Mouse (Mus musculus) MEL (cell line): ENCODE data around the gene Selenoh. TPM values are rescaled to one million over a fixed set of nuclear protein-coding genes. Genes with fewer than 3 reads are reported as not detected.

ENCODE experiments used
- DNase-seq: peaks from one replicate; pipeline ENCODE4 v3.0.0; 2011; ENCODE audit warnings: low read depth, low spot score
- H3K27ac ChIP-seq: 2 replicates; pipeline ENCODE4 v1.5.1; 2012; ENCODE audit warnings: low read depth, mild to moderate bottlenecking, control low read depth, low read length, moderate library complexity; ENCODE audit not compliant: control insufficient read depth
- H3K27me3 ChIP-seq, 2 experiments: fragments of 150-350 bp in 1 of 2; sonication (generic) in 1 of 2; 2 replicates each; pipeline ENCODE4 v1.6.1; 2012; ENCODE audit warnings: low read length in 2 of 2, mild to moderate bottlenecking in 2 of 2, improper control_type of control experiment in 1 of 2, moderate library complexity in 1 of 2; ENCODE audit not compliant: insufficient read depth in 2 of 2, control insufficient read depth in 1 of 2
- H3K36me3 ChIP-seq, 2 experiments: 2 replicates each; pipeline ENCODE4 v1.6.1; 2012 to 2014; ENCODE audit warnings: low read length in 2 of 2, improper control_type of control experiment in 1 of 2, inconsistent platforms in 1 of 2, mild to moderate bottlenecking in 1 of 2; ENCODE audit not compliant: insufficient read depth in 2 of 2, control insufficient read depth in 1 of 2
- H3K4me1 ChIP-seq, 2 experiments: fragments of 150-350 bp in 1 of 2; sonication (generic) in 1 of 2; 2 replicates each; pipeline ENCODE4 v1.6.1; 2012; ENCODE audit warnings: low read length in 2 of 2, improper control_type of control experiment in 1 of 2, mild to moderate bottlenecking in 1 of 2; ENCODE audit not compliant: insufficient read depth in 2 of 2, control insufficient read depth in 1 of 2
- H3K4me3 ChIP-seq, 2 experiments: fragments of 150-350 bp in 1 of 2; sonication (generic) in 1 of 2; 2 replicates each; pipeline ENCODE4 v1.5.1; 2012; ENCODE audit warnings: low read depth in 2 of 2, low read length in 2 of 2, mild to moderate bottlenecking in 2 of 2, moderate library complexity in 2 of 2, control low read depth in 1 of 2, improper control_type of control experiment in 1 of 2; ENCODE audit not compliant: control insufficient read depth in 1 of 2, insufficient read depth in 1 of 2
- H3K79me2 ChIP-seq: 2 replicates; pipeline ENCODE4 v1.6.1; 2012; ENCODE audit warnings: mild to moderate bottlenecking, low read length, moderate library complexity; ENCODE audit not compliant: control insufficient read depth, poor library complexity, insufficient read depth
- H3K9ac ChIP-seq: 2 replicates; pipeline ENCODE4 v1.6.1; 2012; ENCODE audit warnings: low read depth, mild to moderate bottlenecking, control low read depth, low read length, moderate library complexity; ENCODE audit not compliant: control insufficient read depth, poor library complexity, severe bottlenecking
- H3K9me3 ChIP-seq: fragments of 150-350 bp; sonication (generic); replicated peaks from 2 replicates; pipeline ENCODE4 v1.6.1; 2012; ENCODE audit warnings: mild to moderate bottlenecking, low read length, improper control_type of control experiment, moderate library complexity; ENCODE audit not compliant: insufficient read depth
- BHLHE40 ChIP-seq: IDR thresholded peaks from 2 replicates; pipeline ENCODE4 v1.6.1; 2012; ENCODE audit warnings: low read depth, mild to moderate bottlenecking, inconsistent platforms, low read length, improper control_type of control experiment, borderline replicate concordance
- CHD1 ChIP-seq: IDR thresholded peaks from 2 replicates; pipeline ENCODE4 v1.6.1; 2012; ENCODE audit warnings: low read depth, mild to moderate bottlenecking, inconsistent platforms, low read length, improper control_type of control experiment
- CHD2 ChIP-seq: IDR thresholded peaks from 2 replicates; pipeline ENCODE4 v1.6.1; 2011; ENCODE audit warnings: low read length, improper control_type of control experiment
- CTCF ChIP-seq, 3 experiments: IDR thresholded peaks in 2 of 3; conservative IDR thresholded peaks in 1 of 3; 2 replicates each; pipeline ENCODE4 v1.5.1; 2011 to 2012; ENCODE audit warnings: low read length in 3 of 3, low read depth in 2 of 3, mild to moderate bottlenecking in 2 of 3, improper control_type of control experiment in 1 of 3, inconsistent platforms in 1 of 3, mixed read lengths in 1 of 3, moderate library complexity in 1 of 3; ENCODE audit not compliant: control insufficient read depth in 1 of 3, insufficient read depth in 1 of 3, poor library complexity in 1 of 3, severe bottlenecking in 1 of 3
- E2F4 ChIP-seq: IDR thresholded peaks from 2 replicates; pipeline ENCODE4 v1.6.1; 2011; ENCODE audit warnings: low read depth, low read length, improper control_type of control experiment, borderline replicate concordance
- ELF1 ChIP-seq: IDR thresholded peaks from 2 replicates; pipeline ENCODE4 v1.6.1; 2014; ENCODE audit warnings: low read depth, mild to moderate bottlenecking, inconsistent platforms, low read length, improper control_type of control experiment, moderate library complexity
- GABPA ChIP-seq: IDR thresholded peaks from 2 replicates; pipeline ENCODE4 v1.6.1; 2012; ENCODE audit warnings: low read depth, mild to moderate bottlenecking, inconsistent platforms, low read length, improper control_type of control experiment, moderate library complexity
- GATA1 ChIP-seq: IDR thresholded peaks from 2 replicates; pipeline ENCODE4 v1.6.1; 2011; ENCODE audit warnings: low read depth, low read length, improper control_type of control experiment
- HCFC1 ChIP-seq: IDR thresholded peaks from 2 replicates; pipeline ENCODE4 v1.6.1; 2012; ENCODE audit warnings: low read depth, mild to moderate bottlenecking, inconsistent platforms, low read length, improper control_type of control experiment, moderate library complexity
- JUND ChIP-seq: IDR thresholded peaks from 2 replicates; pipeline ENCODE4 v1.6.1; 2011; ENCODE audit warnings: low read depth, mild to moderate bottlenecking, improper control_type of control experiment, low read length
- KAT2A ChIP-seq: conservative IDR thresholded peaks from 2 replicates; pipeline ENCODE4 v1.6.1; 2012; ENCODE audit warnings: low read depth, low read length, improper control_type of control experiment, inconsistent platforms
- MAFK ChIP-seq: IDR thresholded peaks from 2 replicates; pipeline ENCODE4 v1.6.1; 2011; ENCODE audit warnings: low read depth, mild to moderate bottlenecking, low read length, improper control_type of control experiment, borderline replicate concordance
- MAZ ChIP-seq: IDR thresholded peaks from 2 replicates; pipeline ENCODE4 v1.6.1; 2012; ENCODE audit warnings: low read depth, mild to moderate bottlenecking, inconsistent platforms, low read length, improper control_type of control experiment
- MXI1 ChIP-seq: IDR thresholded peaks from 2 replicates; pipeline ENCODE4 v1.6.1; 2011; ENCODE audit warnings: mild to moderate bottlenecking, low read depth, low read length, improper control_type of control experiment
- MYB ChIP-seq: IDR thresholded peaks from 2 replicates; pipeline ENCODE4 v1.6.1; 2011; ENCODE audit warnings: mild to moderate bottlenecking, low read depth, low read length, improper control_type of control experiment
- MYC ChIP-seq: IDR thresholded peaks from 2 replicates; pipeline ENCODE4 v1.6.1; 2011; ENCODE audit warnings: low read depth, mild to moderate bottlenecking, low read length, improper control_type of control experiment, moderate library complexity
- NELFE ChIP-seq: IDR thresholded peaks from 2 replicates; pipeline ENCODE4 v1.6.1; 2011; ENCODE audit warnings: low read depth, low read length, improper control_type of control experiment
- NRF1 ChIP-seq: IDR thresholded peaks from 2 replicates; pipeline ENCODE4 v1.6.1; 2014; ENCODE audit warnings: low read depth, mild to moderate bottlenecking, inconsistent platforms, low read length, improper control_type of control experiment, moderate library complexity; ENCODE audit not compliant: poor library complexity, insufficient read depth, severe bottlenecking
- POLR2AphosphoS2 ChIP-seq: IDR thresholded peaks from 2 replicates; pipeline ENCODE4 v1.6.1; 2011; ENCODE audit warnings: low read length, improper control_type of control experiment
- POLR2AphosphoS5 ChIP-seq: IDR thresholded peaks from 2 replicates; pipeline ENCODE4 v1.6.1; 2012; ENCODE audit warnings: low read depth, borderline replicate concordance, mild to moderate bottlenecking, inconsistent platforms, low read length, moderate library complexity, mixed read lengths
- RAD21 ChIP-seq: IDR thresholded peaks from 2 replicates; pipeline ENCODE4 v1.6.1; 2011; ENCODE audit warnings: mild to moderate bottlenecking, low read depth, low read length, improper control_type of control experiment
- SIN3A ChIP-seq: IDR thresholded peaks from 2 replicates; pipeline ENCODE4 v1.6.1; 2012; ENCODE audit warnings: low read length, improper control_type of control experiment, inconsistent platforms
- SMC3 ChIP-seq: IDR thresholded peaks from 2 replicates; pipeline ENCODE4 v1.6.1; 2011; ENCODE audit warnings: low read depth, low read length, improper control_type of control experiment
- USF1 ChIP-seq: IDR thresholded peaks from 2 replicates; pipeline ENCODE4 v1.6.1; 2014; ENCODE audit warnings: low read depth, mild to moderate bottlenecking, inconsistent platforms, low read length, improper control_type of control experiment, moderate library complexity
- ZC3H11A ChIP-seq: IDR thresholded peaks from 2 replicates; pipeline ENCODE4 v1.6.1; 2012; ENCODE audit warnings: low read depth, mild to moderate bottlenecking, inconsistent platforms, low read length, improper control_type of control experiment
- ZNF384 ChIP-seq: IDR thresholded peaks from 2 replicates; pipeline ENCODE4 v1.6.1; 2012; ENCODE audit warnings: low read depth, mild to moderate bottlenecking, inconsistent platforms, low read length, improper control_type of control experiment
- polyA plus RNA-seq, 2 experiments: library from polyadenylated mRNA; stranded (reverse) in 1 of 2; unstranded in 1 of 2; fragments of >175 nt in 1 of 2; fragments of >200 nt in 1 of 2; gene quantifications; 2 replicates each; pipeline versions ENCODE4 v1.2.1 to v1.2.4; 2012; ENCODE audit warnings: low replicate concordance in 2 of 2, low read depth in 1 of 2; ENCODE audit not compliant: insufficient read length in 2 of 2, insufficient read depth in 1 of 2, missing spikeins in 1 of 2
- total RNA-seq: library from RNA; depleted of rRNA; stranded (reverse); fragments of 300-350 nt; gene quantifications from 2 replicates; pipeline ENCODE4 v1.2.3, GENCODE M21; 2012

Selenoh gene
- total and polyA plus RNA-seq, 3 experiments: 70.7 to 79.0 TPM; not detected in 1

GRCm38 (mm10) chr2:84666081-84666480 lies 4.5 kb downstream of the Selenoh start:
- TF ChIP-seq NRF1 (no peak), CHD2 (no peak), MYC (no peak), MXI1 (no peak), HCFC1 (no peak), MYB (no peak), JUND (no peak)
- TF ChIP-seq, all 39 proteins: peak for 0
- Histone ChIP-seq H3K27me3 (no peaks in the 10 kb centered on the region), H3K9ac (no peak overlapping the region), H3K27ac (no peak overlapping the region), H3K4me1 (peaks cover 0 to 6% of the 10 kb centered on the region in 2 experiments; a peak in 1 of 4 replicates), H3K36me3 (peaks cover 0 to 12% of the 10 kb centered on the region in 2 experiments; a peak in 2 of 4 replicates), H3K4me3 (no peak overlapping the region), H3K79me2 (peaks cover 11% of the 10 kb centered on the region), H3K9me3 (no peaks in the 10 kb centered on the region)
- DNase-seq: no peak

GRCm38 (mm10) chr2:84662866-84663265 lies 7.7 kb downstream of the Selenoh start:
- no peaks in the 10 kb centered on the region for H3K36me3 ChIP-seq
- no peaks in the 10 kb centered on the region for H3K4me1 ChIP-seq
- TF ChIP-seq MAZ: no peak
- TF ChIP-seq NRF1: no peak
- peak; percentile 65 to 87 (median 69) for TF ChIP-seq CTCF (IDR thresholded peaks at IDR 0.05 in 2 of 3, conservative IDR thresholded peaks at IDR 0.05 in 1 of 3; ENCODE audit: control insufficient read depth in 1 of 3, insufficient read depth in 1 of 3, low read depth in 2 of 3, low read length in 3 of 3, poor library complexity in 1 of 3, severe bottlenecking in 1 of 3)
- peak; percentile 85 for TF ChIP-seq SMC3
- peak; percentile 91 for TF ChIP-seq RAD21
- no peak for TF ChIP-seq POLR2AphosphoS2
- TF ChIP-seq ZNF384: peak; percentile 52; the same call in 1 of the 2 replicates
- peak; percentile 88 for TF ChIP-seq ZC3H11A
- TF ChIP-seq POLR2AphosphoS5: no peak
- no peak for TF ChIP-seq ELF1
- no peaks in the 10 kb centered on the region for H3K9me3 ChIP-seq
- no peak overlapping the region for H3K9ac ChIP-seq
- H3K79me2 ChIP-seq: no peaks in the 10 kb centered on the region
- H3K27me3 ChIP-seq: no peaks in the 10 kb centered on the region
- H3K4me3 ChIP-seq: no peak overlapping the region
- DNase-seq: peak; percentile 92
- no peak overlapping the region for H3K27ac ChIP-seq

GRCm38 (mm10) chr2:84660253-84660652 lies 10.3 kb downstream of the Selenoh start:
- H3K79me2 ChIP-seq: no peaks in the 10 kb centered on the region
- H3K4me3 ChIP-seq: no peak overlapping the region
- no peaks in the 10 kb centered on the region for H3K36me3 ChIP-seq
- H3K27ac ChIP-seq: no peak overlapping the region
- no peak overlapping the region for H3K9ac ChIP-seq
- no peaks in the 10 kb centered on the region; a peak in 1 of 4 replicates for H3K4me1 ChIP-seq
- DNase-seq: peak; percentile 85
- no peaks in the 10 kb centered on the region for H3K27me3 ChIP-seq
- H3K9me3 ChIP-seq: no peaks in the 10 kb centered on the region
- TF ChIP-seq GABPA (no peak), RAD21 (peak; percentile 64), ZNF384 (no peak), ZC3H11A (peak; percentile 62), NELFE (no peak), USF1 (no peak), GATA1 (no peak), CHD1 (no peak), POLR2AphosphoS2 (no peak), KAT2A (no peak), SIN3A (no peak), ELF1 (peak; percentile 55; the same call in 1 of the 2 replicates), MAFK (no peak), CHD2 (no peak), SMC3 (peak; percentile 97), BHLHE40 (no peak), E2F4 (no peak)
